Mouse (Mus musculus) forebrain, embryonic 15.5 days (tissue): ENCODE results near the gene Gramd1b. TPM values are rescaled to one million over a fixed set of nuclear protein-coding genes. Genes with fewer than 3 reads are reported as not detected.
A peak's percentile ranks its signal among the peaks of the same experiment; 100 is the strongest.

ENCODE experiments used
- ATAC-seq: fragments of 200-750 bp; cut with Nextera tagmentation; replicated peaks from 2 replicates; pipeline ENCODE4 v1.8.0; 2017; ENCODE audit warnings: mild to moderate bottlenecking, moderate TSS enrichment, moderate library complexity
- H3K27ac ChIP-seq: fragments of 300-500 bp; sonication (generic); replicated peaks from 2 replicates; pipeline ENCODE4 v1.5.1; 2015; ENCODE audit warnings: mild to moderate bottlenecking, inconsistent platforms
- H3K27me3 ChIP-seq: fragments of 300-500 bp; sonication (generic); 2 replicates; pipeline ENCODE4 v1.6.1; 2015; ENCODE audit warnings: inconsistent platforms
- H3K36me3 ChIP-seq: fragments of 300-500 bp; sonication (generic); 2 replicates; pipeline ENCODE4 v1.6.1; 2015; ENCODE audit warnings: mild to moderate bottlenecking, inconsistent platforms
- H3K4me1 ChIP-seq: fragments of 300-500 bp; sonication (generic); 2 replicates; pipeline ENCODE4 v1.6.1; 2015; ENCODE audit warnings: inconsistent platforms
- H3K4me2 ChIP-seq: fragments of 300-500 bp; sonication (generic); replicated peaks from 2 replicates; pipeline ENCODE4 v1.6.1; 2015; ENCODE audit warnings: mild to moderate bottlenecking, inconsistent platforms
- H3K4me3 ChIP-seq: fragments of 300-500 bp; sonication (generic); 2 replicates; pipeline ENCODE4 v1.5.1; 2015; ENCODE audit warnings: mild to moderate bottlenecking, inconsistent platforms
- H3K9ac ChIP-seq: fragments of 300-500 bp; sonication (generic); replicated peaks from 2 replicates; pipeline ENCODE4 v1.6.1; 2015; ENCODE audit warnings: mild to moderate bottlenecking, inconsistent platforms
- H3K9me3 ChIP-seq: fragments of 300-500 bp; sonication (generic); 2 replicates; pipeline ENCODE4 v1.6.1; 2016; ENCODE audit warnings: inconsistent platforms
- WGBS: fragments of 180-500 bp; shearing (Covaris S2); methylation state at CpG from one replicate; pipeline ENCODE4 v1.1.7; 2015; ENCODE audit warnings: mixed read lengths; 5-methylcytosine and 5-hydroxymethylcytosine counted together
- polyA plus RNA-seq: library from polyadenylated mRNA; unstranded; fragments of >200 nt; fragmentation: Nextera tagmentation; extraction: Ambion mirVana; gene quantifications from 2 replicates; pipeline ENCODE4 v1.2.1, GENCODE M21; 2015

Gramd1b gene
- polyA plus RNA-seq, 1 experiment from 2014 or later: 18.2 TPM

GRCm38 (mm10) chr9:40469403-40470137 lies 61.6 kb downstream of the Gramd1b start:
- Histone ChIP-seq H3K4me3 (no peak overlapping the region), H3K27me3 (no peaks in the 10 kb centered on the region), H3K36me3 (no peaks in the 10 kb centered on the region), H3K27ac (0 out of 2 replicates have a peak overlapping the region, but pooled peaks have one; percentile 17), H3K9ac (no peak overlapping the region), H3K9me3 (no peaks in the 10 kb centered on the region), H3K4me1 (no peaks in the 10 kb centered on the region), H3K4me2 (no peak overlapping the region)
- 65% methylated on average over 15 of the region's 15 CpGs for WGBS
- 0 out of 2 replicates have a peak, but pooled peaks have one; percentile 32 for ATAC-seq

DNA sequence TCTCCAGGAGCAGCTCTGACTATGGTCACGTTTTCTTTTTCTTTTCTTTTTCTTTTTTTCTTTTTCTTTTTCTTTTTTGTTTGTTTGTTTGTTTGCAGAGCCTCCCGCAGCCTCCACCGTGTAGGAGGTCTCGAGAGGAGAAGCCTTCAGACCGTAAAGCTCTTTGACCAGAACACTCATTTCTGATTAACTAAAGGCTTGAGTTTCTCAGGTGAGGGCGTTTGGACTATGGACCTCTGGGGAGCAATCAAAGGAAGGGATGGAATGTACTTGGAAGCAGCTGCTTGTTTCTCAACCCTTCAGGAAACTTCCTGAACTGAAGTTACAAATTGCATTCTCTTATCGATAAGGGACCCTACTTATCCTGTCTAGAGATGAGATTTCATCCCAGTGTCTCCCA lies 64.4 kb downstream of the Gramd1b start:
- Histone ChIP-seq H3K36me3 (no peaks in the 10 kb centered on the region), H3K4me2 (no peak overlapping the region), H3K4me1 (no peaks in the 10 kb centered on the region), H3K27ac (no peak overlapping the region), H3K9ac (no peak overlapping the region), H3K4me3 (no peak overlapping the region), H3K9me3 (no peaks in the 10 kb centered on the region), H3K27me3 (no peaks in the 10 kb centered on the region)
- 83% methylated on average over 7 of the region's 7 CpGs for WGBS
- no peak for ATAC-seq

GRCm38 (mm10) chr9:40465596-40465995 lies 65.6 kb downstream of the Gramd1b start:
- Histone ChIP-seq H3K36me3 (no peaks in the 10 kb centered on the region), H3K4me1 (no peaks in the 10 kb centered on the region), H3K4me3 (no peak overlapping the region), H3K4me2 (no peak overlapping the region), H3K9me3 (no peaks in the 10 kb centered on the region), H3K27me3 (no peaks in the 10 kb centered on the region), H3K27ac (no peak overlapping the region), H3K9ac (no peak overlapping the region)
- 93% methylated on average over 5 of the region's 5 CpGs for WGBS
- no peak for ATAC-seq

DNA sequence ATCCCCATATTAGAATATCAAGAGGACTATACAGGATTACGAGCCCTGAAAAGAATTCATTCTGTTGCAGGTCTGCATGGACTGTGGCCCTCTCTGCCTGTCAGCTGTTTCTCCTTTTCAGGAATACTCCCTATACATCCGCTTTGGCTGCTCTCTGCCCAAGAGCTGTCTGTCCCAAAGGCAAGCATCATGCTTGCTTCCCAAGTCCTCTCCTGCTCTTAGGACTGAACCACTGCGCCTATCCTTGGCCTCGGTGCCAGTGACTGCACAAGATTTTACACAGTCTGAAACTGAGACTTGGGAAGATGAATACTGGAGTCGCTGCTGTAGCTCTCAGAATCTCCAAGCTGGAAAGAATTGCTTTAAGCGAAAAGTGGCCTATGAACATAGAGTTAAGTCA lies 68.8 kb downstream of the Gramd1b start:
- Histone ChIP-seq H3K27me3 (no peaks in the 10 kb centered on the region), H3K9ac (no peak overlapping the region), H3K4me3 (no peak overlapping the region), H3K27ac (no peak overlapping the region), H3K4me2 (no peak overlapping the region), H3K36me3 (no peaks in the 10 kb centered on the region), H3K4me1 (no peaks in the 10 kb centered on the region), H3K9me3 (no peaks in the 10 kb centered on the region)
- ATAC-seq: no peak
- 69% methylated on average over 6 of the region's 6 CpGs for WGBS

- Histone ChIP-seq H3K9me3 (no peaks in the 10 kb centered on the region), H3K4me3 (no peak overlapping the region), H3K36me3 (no peaks in the 10 kb centered on the region), H3K4me1 (peaks cover 7% of the 10 kb centered on the region), H3K9ac (no peak overlapping the region), H3K4me2 (no peak overlapping the region), H3K27ac (no peak overlapping the region), H3K27me3 (no peaks in the 10 kb centered on the region)
- WGBS: 60% methylated on average over 6 of the region's 6 CpGs
- no peak for ATAC-seq
These were observed 70.4 kb downstream of the Gramd1b start for GRCm38 (mm10) chr9:40460781-40461180.

GRCm38 (mm10) chr9:40459304-40460280 lies 71.6 kb downstream of the Gramd1b start:
- Histone ChIP-seq H3K9ac (no peak overlapping the region), H3K27ac (no peak overlapping the region), H3K4me3 (no peak overlapping the region), H3K4me2 (no peak overlapping the region), H3K36me3 (no peaks in the 10 kb centered on the region), H3K9me3 (no peaks in the 10 kb centered on the region), H3K4me1 (peaks cover 13% of the 10 kb centered on the region), H3K27me3 (no peaks in the 10 kb centered on the region)
- 80% methylated on average over 5 of the region's 5 CpGs for WGBS
- no peak for ATAC-seq

DNA sequence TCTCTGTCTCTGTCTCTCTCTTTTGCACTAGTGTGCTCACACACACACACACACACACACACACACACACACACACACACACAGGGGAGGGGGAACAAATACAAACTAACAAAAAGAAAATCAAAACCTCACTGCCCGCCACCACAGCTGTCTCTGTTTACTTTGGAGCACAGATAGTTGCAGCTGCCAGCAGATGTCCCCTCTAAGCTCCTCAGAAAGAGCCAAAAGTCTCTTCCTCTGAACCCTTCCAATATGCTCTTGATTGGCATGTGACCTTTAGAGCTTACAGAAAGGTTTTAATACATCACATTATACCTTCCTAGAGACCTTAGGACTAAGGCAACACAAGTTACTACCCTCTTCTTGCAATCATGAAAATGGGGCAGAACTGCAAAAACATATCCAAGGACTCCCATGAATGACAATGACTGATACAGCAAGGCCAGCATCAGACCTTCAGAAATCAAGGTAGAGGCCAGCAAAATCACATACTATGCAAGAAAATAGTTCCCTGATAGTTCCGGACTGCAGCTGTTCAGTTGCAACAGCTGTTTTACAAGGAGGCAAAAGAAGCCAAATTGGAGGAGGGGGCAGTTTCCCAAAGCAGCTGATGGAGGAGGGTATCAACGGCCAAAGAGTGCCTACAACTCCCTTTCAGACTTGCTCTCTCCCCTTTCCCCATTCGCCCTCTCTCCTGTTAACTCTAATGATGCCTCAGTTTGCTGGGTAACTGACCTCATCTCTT lies 72.5 kb downstream of the Gramd1b start:
- Histone ChIP-seq H3K36me3 (no peaks in the 10 kb centered on the region), H3K9me3 (no peaks in the 10 kb centered on the region), H3K27ac (no peak overlapping the region), H3K4me1 (peaks cover 13% of the 10 kb centered on the region), H3K4me3 (no peak overlapping the region), H3K4me2 (no peak overlapping the region), H3K9ac (no peak overlapping the region), H3K27me3 (no peaks in the 10 kb centered on the region)
- no peak for ATAC-seq
- 79% methylated on average over 4 of the region's 4 CpGs for WGBS

DNA sequence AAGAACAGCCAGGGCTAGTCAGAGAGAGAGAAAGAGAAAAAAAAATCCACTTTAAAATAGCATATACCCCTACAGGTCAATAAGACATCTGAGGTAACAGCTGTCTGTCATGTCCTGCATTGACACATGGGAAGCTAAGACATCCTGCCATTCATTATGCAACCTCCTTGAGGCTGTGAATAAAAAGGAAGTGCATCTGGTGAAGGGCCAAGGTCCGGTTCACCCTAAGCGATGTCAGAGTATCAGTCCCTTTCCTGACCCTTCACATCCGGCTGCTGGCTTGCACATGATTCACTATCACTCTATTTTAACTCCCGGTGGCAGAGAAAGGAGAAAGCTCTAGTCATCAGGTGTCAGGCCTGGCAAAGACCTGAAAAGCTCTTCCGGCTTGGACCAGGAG lies 73.7 kb downstream of the Gramd1b start:
- no peak overlapping the region for H3K27ac ChIP-seq
- peaks cover 13% of the 10 kb centered on the region for H3K4me1 ChIP-seq
- ATAC-seq: no peak
- WGBS: 82% methylated on average over 5 of the region's 5 CpGs
- H3K9ac ChIP-seq: no peak overlapping the region
- H3K27me3 ChIP-seq: no peaks in the 10 kb centered on the region
- H3K4me3 ChIP-seq: no peak overlapping the region
- no peak overlapping the region for H3K4me2 ChIP-seq
- no peaks in the 10 kb centered on the region for H3K9me3 ChIP-seq
- H3K36me3 ChIP-seq: no peaks in the 10 kb centered on the region

- ATAC-seq: peak; percentile 89
- H3K4me3 ChIP-seq: peak overlapping the region; percentile 71
- H3K27ac ChIP-seq: peak overlapping the region; percentile 85
- H3K4me2 ChIP-seq: peak overlapping the region; percentile 100
- H3K9me3 ChIP-seq: no peaks in the 10 kb centered on the region
- WGBS: 0% methylated on average over 7 of the region's 7 CpGs
- peaks cover 13% of the 10 kb centered on the region for H3K4me1 ChIP-seq
- no peaks in the 10 kb centered on the region for H3K36me3 ChIP-seq
- H3K27me3 ChIP-seq: no peaks in the 10 kb centered on the region
- peak overlapping the region; percentile 76 for H3K9ac ChIP-seq
These were observed 75.0 kb downstream of the Gramd1b start for GRCm38 (mm10) chr9:40456191-40456590.

- Histone ChIP-seq H3K4me1 (peaks cover 13% of the 10 kb centered on the region), H3K4me3 (peak overlapping the region; percentile 71), H3K9ac (peak overlapping the region; percentile 76), H3K4me2 (peak overlapping the region; percentile 100), H3K27me3 (no peaks in the 10 kb centered on the region), H3K9me3 (no peaks in the 10 kb centered on the region), H3K27ac (peak overlapping the region; percentile 85), H3K36me3 (no peaks in the 10 kb centered on the region)
- WGBS: under 1% methylated on average over 77 of the region's 77 CpGs
- ATAC-seq: peak; percentile 72
These were observed 75.6 kb downstream of the Gramd1b start for GRCm38 (mm10) chr9:40455336-40456185.

DNA sequence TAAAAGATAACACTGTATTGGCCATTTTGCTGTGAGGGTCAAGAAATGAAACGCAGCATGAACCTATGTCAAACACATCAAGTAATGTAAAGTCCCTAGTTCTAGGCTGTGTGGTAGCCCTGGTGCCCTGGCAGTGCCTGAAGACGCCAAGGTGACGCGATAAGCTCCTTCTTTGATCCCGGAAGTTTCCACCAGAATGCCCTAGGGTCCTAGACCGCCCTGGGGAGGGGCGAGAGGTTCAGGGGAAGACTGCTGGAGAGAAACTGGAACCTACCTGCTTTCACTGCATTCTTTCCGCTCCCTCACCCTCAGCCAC lies 76.2 kb downstream of the Gramd1b start:
- no peaks in the 10 kb centered on the region for H3K9me3 ChIP-seq
- peak; percentile 21 for ATAC-seq
- WGBS: 4% methylated on average over 8 of the region's 8 CpGs
- H3K4me1 ChIP-seq: peaks cover 13% of the 10 kb centered on the region
- H3K4me2 ChIP-seq: peak overlapping the region; percentile 100
- H3K36me3 ChIP-seq: no peaks in the 10 kb centered on the region
- H3K4me3 ChIP-seq: peak overlapping the region; percentile 71
- H3K27me3 ChIP-seq: no peaks in the 10 kb centered on the region
- peak overlapping the region; percentile 85 for H3K27ac ChIP-seq
- peak overlapping the region; percentile 76 for H3K9ac ChIP-seq
